Mouse (Mus musculus): ENCODE data around the gene Sap30l. TPM values are rescaled to one million over a fixed set of nuclear protein-coding genes. Genes with fewer than 3 reads are reported as not detected.

Gene Sap30l
- polyA plus RNA-seq (2016; fragmentation: Nextera tagmentation; extraction: Ambion mirVana) = 6.4 and 7.7 TPM in 2 replicates

DNA sequence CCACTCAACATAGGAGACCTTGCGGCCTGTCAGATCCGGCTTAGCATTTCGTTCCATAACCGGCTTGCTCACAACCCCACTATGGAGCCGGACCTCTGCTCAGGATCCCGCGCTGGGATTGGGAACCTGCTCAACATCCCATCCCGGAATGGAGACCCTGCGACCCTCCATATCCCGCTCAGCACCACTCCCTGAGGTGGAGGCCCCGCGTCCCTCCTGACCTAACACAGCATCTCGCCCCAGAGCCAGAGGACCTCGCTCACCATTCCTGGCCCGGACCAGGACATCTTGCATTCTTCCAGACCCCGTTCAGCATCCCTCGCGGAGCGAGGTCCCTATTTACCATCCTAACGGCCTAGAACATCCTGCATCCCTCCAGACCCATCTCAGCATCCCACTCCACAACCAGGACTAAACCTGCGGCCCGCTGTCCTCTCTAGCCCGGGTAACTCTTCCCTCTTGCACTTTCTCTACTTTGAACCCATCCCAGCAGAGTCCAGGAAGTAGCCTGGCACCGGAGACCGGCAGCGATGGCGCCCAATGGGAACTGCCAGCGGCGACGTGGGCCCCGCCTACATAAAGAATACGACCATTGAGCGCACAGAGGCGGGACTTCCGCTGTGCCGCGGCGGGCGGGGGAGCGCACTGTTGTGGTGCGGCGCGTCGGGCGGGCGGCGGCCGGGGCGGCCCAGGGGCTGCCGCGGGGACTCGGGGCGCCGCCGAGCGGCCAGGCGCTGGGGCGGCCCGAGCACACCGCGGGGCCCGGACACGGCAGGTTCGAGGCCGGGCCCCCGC, at the start of gene Sap30l:
Gene Sap30l, plus strand, starts transcription at position 667 of the 795 bp plus-strand sequence.
- peaks cover 3% of the 10 kb centered on the region for H3K36me3 ChIP-seq (replicated peaks)
- DNase-seq (ENCODE audit: extremely low spot score, low spot score) = peak; percentile 94
- no peaks in the 10 kb centered on the region for H3K9me3 ChIP-seq
- H3K4me3 ChIP-seq = peak within 1 kb of the TSS; percentile 95
- H3K27me3 ChIP-seq (ENCODE audit: poor library complexity, severe bottlenecking) = no peaks in the 10 kb centered on the region
- peak within 1 kb of the TSS; percentile 91 for H3K27ac ChIP-seq
- under 1% methylated on average over 46 of the region's 66 CpGs for WGBS
- H3K4me1 ChIP-seq = peaks cover 33% of the 10 kb centered on the region

DNA sequence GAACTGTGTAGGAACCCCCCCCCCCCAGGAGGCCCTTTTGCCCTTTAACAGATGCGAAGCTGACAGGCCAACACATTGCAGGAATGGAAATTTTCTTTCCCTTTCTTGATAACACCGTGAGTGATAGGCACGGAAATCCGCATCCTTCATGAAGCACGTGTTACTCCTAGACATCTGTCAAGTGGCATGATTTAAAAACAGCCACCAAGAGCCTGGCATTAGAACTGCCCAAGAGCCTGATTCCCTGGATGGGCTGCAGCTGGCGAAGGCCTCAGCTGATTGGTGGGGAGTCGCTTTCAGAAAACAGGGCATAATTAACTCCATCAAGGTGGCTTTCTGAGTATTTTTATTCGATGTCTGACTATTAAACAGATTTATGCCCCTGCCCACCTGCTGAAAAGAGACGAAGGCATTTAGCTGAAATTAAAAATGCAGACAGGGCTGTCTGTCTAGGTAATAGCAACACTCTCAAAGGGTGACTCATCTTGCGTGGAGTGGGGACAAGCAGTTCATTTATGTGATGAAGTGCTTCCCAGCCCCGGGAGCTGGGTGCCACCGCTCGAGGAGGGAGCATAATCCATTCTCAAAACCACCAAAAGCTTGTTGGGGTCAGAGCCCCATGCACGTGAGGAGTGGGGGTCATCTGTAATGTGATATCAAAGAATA, 47.8 kb upstream of the Sap30l start:
- no peaks in the 10 kb centered on the region; the same call in 1 of the 2 replicates for H3K27me3 ChIP-seq (ENCODE audit: poor library complexity, severe bottlenecking)
- H3K36me3 ChIP-seq (replicated peaks) = no peaks in the 10 kb centered on the region
- 89% methylated on average over 14 of the region's 14 CpGs for WGBS
- H3K4me1 ChIP-seq = peaks cover 32% of the 10 kb centered on the region
- no peak for DNase-seq (ENCODE audit: extremely low spot score, low spot score)
- H3K4me3 ChIP-seq = no peak overlapping the region
- H3K9me3 ChIP-seq = no peaks in the 10 kb centered on the region
- H3K27ac ChIP-seq = no peak overlapping the region

DNA sequence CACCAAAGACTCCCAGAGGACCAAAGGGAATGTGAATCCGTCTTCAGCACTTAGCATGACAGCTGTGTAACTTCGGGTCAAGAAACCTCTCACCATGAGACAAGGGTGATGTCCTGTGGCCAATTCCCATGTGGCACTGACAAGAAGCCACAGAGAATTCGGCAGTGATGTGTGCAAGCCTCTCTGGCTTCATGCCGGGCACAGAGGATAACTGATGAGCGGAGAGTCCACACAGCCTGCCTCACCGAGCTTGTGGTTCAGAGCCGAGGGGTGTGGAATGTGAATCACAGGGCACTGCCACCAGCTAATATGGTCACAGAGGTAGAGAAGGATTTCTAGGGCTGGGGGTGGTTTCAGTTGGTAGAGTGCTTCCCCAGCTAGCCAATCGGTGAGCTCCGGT, 42.8 kb upstream of the Sap30l start:
- no peak overlapping the region for H3K4me3 ChIP-seq
- H3K36me3 ChIP-seq (replicated peaks) = peaks cover 11% of the 10 kb centered on the region
- DNase-seq (ENCODE audit: extremely low spot score, low spot score) = no peak
- WGBS = 87% methylated on average over 9 of the region's 9 CpGs
- no peaks in the 10 kb centered on the region; the same call in 1 of the 2 replicates for H3K27me3 ChIP-seq (ENCODE audit: poor library complexity, severe bottlenecking)
- peaks cover 12% of the 10 kb centered on the region; the same call in 1 of the 2 replicates for H3K9me3 ChIP-seq
- H3K4me1 ChIP-seq = peaks cover 20% of the 10 kb centered on the region
- H3K27ac ChIP-seq = no peak overlapping the region

DNA sequence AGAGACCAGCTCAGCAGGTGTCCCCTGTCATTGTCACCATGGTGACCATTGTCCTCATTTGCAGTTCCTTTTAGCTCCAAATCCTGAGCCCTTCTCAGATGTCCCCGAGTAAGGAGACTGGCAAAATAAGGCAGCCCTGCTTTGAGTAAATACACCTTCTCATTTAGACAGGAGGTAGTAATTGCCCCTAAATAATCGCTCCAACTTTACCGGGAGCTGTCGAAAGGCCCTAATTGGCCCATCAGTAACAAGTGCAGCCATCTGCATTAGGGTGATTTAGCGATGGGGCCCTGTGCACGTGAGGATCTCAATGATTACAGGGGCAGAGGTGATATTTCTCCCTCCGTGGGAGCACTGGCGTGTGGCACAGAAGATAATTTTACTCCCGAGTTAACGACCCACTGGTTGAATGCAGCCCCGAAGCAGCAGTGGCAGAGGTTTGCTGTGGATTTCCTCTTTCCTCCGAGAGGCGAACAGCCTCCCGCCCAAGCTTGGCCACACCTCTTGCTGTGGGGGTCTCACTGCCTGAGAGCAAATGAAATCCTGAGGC, 40.9 kb upstream of the Sap30l start:
- DNase-seq (ENCODE audit: extremely low spot score, low spot score) = peak; percentile 38
- H3K27ac ChIP-seq = peak overlapping the region; percentile 44; the same call in 1 of the 2 replicates

DNA sequence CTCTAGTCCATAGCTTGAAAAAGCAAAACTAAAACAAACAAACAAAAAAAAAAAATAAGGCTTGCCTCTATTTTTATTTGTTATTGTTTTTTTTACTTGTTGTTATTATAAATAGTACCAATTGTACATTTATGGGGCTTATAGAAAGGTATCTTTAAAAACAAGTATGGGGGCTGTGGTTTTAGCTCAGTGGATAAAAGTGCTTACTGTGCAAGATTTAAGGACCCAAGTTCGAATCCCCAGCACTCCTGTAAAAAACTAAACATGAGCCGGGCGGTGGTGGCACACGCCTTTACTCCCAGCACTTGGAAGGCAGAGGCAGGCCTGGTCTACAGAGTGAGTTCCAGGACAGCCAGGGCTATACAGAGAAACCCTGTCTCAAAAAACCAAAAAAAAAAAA, 40.1 kb upstream of the Sap30l start:
- H3K9me3 ChIP-seq = peaks cover 12% of the 10 kb centered on the region; the same call in 1 of the 2 replicates
- WGBS = 94% methylated on average over 4 of the region's 4 CpGs
- peaks cover 27% of the 10 kb centered on the region for H3K4me1 ChIP-seq
- no peak overlapping the region for H3K27ac ChIP-seq
- H3K4me3 ChIP-seq = no peak overlapping the region
- peaks cover 20% of the 10 kb centered on the region for H3K27me3 ChIP-seq (ENCODE audit: poor library complexity, severe bottlenecking)
- no peak for DNase-seq (ENCODE audit: extremely low spot score, low spot score)
- peaks cover 18% of the 10 kb centered on the region for H3K36me3 ChIP-seq (replicated peaks)

More for the DNA sequence above, 40.9 kb upstream of the Sap30l start:
- peaks cover 12% of the 10 kb centered on the region; the same call in 1 of the 2 replicates for H3K9me3 ChIP-seq
- peaks cover 13% of the 10 kb centered on the region for H3K36me3 ChIP-seq (replicated peaks)
- 20% methylated on average over 14 of the region's 14 CpGs for WGBS
- peaks cover 12% of the 10 kb centered on the region for H3K27me3 ChIP-seq (ENCODE audit: poor library complexity, severe bottlenecking)
- H3K4me3 ChIP-seq = peak overlapping the region; percentile 31
- H3K4me1 ChIP-seq = peaks cover 22% of the 10 kb centered on the region

DNA sequence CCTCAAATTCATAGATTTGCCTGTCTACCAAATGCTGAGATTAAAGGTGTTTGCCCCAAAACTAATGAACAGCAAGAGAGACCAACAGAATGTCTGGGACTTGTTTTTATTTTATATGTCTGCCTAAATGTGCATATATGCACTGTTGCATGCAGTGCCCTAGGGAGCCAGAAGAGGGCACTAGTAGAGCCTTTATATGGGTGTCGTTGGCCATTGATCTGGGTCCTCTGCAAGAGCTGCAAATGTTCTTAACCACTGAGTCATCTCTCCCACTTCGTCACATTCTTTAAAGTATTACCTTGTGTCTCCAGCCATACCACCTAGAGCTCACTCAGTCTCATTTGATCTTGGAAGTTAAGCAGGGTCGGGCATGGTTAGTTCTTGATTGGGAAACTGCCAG, 37.3 kb upstream of the Sap30l start:
- WGBS = 84% methylated on average over 3 of the region's 3 CpGs
- peaks cover 12% of the 10 kb centered on the region; the same call in 1 of the 2 replicates for H3K9me3 ChIP-seq
- H3K27ac ChIP-seq = no peak overlapping the region
- H3K4me1 ChIP-seq = peaks cover 50% of the 10 kb centered on the region
- no peak for DNase-seq (ENCODE audit: extremely low spot score, low spot score)
- peaks cover 24% of the 10 kb centered on the region for H3K36me3 ChIP-seq (replicated peaks)
- H3K4me3 ChIP-seq = no peak overlapping the region
- peaks cover 48% of the 10 kb centered on the region for H3K27me3 ChIP-seq (ENCODE audit: poor library complexity, severe bottlenecking)

DNA sequence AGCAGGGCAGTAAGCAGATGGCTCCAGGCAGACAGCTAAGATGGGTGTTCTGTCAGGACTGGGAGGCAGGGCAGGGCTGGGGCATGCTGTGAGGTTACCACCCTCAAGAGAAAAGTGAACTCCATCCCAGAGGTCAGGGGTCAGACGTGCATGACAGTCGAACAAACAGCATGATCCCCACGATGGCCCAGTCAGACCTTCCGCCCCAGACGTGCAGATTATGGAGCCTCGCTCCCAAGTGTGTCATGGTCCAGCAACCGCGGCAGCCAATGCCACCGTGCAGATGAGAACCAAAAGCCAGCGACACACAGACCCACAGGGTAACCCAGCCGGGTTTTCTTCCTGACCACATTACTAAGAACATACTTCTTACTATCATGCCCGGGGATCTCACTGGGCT, 34.8 kb upstream of the Sap30l start:
- H3K36me3 ChIP-seq (replicated peaks) = peaks cover 34% of the 10 kb centered on the region
- no peak for DNase-seq (ENCODE audit: extremely low spot score, low spot score)
- H3K4me3 ChIP-seq = no peak overlapping the region
- WGBS = 63% methylated on average over 12 of the region's 12 CpGs
- peaks cover 34% of the 10 kb centered on the region for H3K4me1 ChIP-seq
- H3K27ac ChIP-seq = no peak overlapping the region
- H3K27me3 ChIP-seq (ENCODE audit: poor library complexity, severe bottlenecking) = peaks cover 73% of the 10 kb centered on the region
- peaks cover 12% of the 10 kb centered on the region; the same call in 1 of the 2 replicates for H3K9me3 ChIP-seq

DNA sequence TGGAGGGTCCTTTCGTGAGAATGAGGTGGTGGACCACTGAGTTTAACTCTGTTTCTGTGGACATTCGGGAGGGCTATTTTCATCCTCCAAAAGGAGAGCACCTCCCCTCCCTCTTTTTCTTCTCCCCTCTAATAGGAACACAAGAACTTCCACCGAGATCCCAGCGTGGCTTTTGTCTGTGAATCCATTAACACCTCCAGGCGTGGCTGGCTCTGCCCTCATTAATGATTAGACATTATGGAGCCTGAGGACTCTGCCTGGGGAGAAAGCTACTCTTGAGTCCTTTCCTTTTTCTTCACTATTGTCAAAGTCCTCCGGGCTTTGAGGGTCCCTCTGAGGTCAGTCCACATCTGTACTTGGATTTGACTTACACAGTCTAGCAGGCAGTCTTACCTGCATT, 34.3 kb upstream of the Sap30l start:
- WGBS = 45% methylated on average over 6 of the region's 6 CpGs
- no peak for DNase-seq (ENCODE audit: extremely low spot score, low spot score)
- Histone ChIP-seq H3K36me3 (replicated peaks) (peaks cover 38% of the 10 kb centered on the region), H3K4me1 (peaks cover 34% of the 10 kb centered on the region), H3K9me3 (peaks cover 11% of the 10 kb centered on the region; the same call in 1 of the 2 replicates), H3K27ac (no peak overlapping the region; the same call in 1 of the 2 replicates), H3K4me3 (no peak overlapping the region), H3K27me3 (ENCODE audit: poor library complexity, severe bottlenecking) (peaks cover 78% of the 10 kb centered on the region)

DNA sequence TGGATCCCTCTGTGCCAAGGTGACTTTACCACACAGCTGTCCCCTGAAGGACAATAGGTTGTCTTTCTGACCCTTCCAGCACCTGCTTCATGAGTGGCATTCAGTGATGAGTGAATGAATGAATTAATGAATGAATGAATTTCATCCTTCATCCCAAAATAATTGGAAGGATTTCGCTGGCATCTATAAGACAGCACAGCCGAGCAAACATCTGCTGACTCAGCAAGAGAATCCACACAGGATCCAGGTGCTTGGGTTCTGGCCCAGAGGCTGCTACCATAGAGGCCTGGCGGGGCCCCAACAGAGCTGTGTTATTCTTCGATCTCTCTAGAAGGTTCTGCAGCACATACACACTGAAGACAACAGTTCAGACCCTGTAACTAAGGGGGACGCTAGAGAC, 30.7 kb upstream of the Sap30l start:
- WGBS = 92% methylated on average over 5 of the region's 5 CpGs
- no peak for DNase-seq (ENCODE audit: extremely low spot score, low spot score)
- Histone ChIP-seq H3K36me3 (replicated peaks) (peaks cover 28% of the 10 kb centered on the region; the same call in 1 of the 2 replicates), H3K4me1 (peaks cover 60% of the 10 kb centered on the region), H3K4me3 (no peak overlapping the region), H3K27ac (no peak overlapping the region), H3K9me3 (no peaks in the 10 kb centered on the region), H3K27me3 (ENCODE audit: poor library complexity, severe bottlenecking) (peaks cover 98% of the 10 kb centered on the region)

DNA sequence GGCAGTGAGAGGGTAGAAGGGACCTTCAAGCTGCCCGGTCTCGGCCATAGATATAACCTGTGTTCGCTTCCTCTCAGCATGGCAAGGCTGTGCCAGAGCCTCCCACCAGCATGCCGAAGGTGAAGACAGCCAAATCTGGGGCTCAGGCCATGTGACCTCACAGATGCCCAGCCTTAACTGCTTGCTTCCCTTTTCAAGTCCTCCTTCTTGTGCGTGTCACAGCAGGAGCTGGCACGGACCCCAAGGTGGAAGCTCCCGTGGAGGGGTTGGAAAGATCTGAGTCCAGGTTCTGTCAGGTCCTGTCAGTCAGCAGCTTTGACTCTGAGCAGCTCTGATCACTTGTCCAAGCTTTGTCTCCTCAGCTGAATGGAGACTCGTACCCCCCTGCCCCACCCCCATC, 29.8 kb upstream of the Sap30l start:
- H3K27me3 ChIP-seq (ENCODE audit: poor library complexity, severe bottlenecking) = peaks cover 98% of the 10 kb centered on the region
- 92% methylated on average over 8 of the region's 8 CpGs for WGBS
- 0 out of 2 replicates have a peak, but pooled peaks cover 26% of the 10 kb centered on the region for H3K36me3 ChIP-seq (replicated peaks)
- peaks cover 52% of the 10 kb centered on the region for H3K4me1 ChIP-seq
- H3K9me3 ChIP-seq = no peaks in the 10 kb centered on the region
- no peak for DNase-seq (ENCODE audit: extremely low spot score, low spot score)
- no peak overlapping the region for H3K4me3 ChIP-seq
- no peak overlapping the region for H3K27ac ChIP-seq

DNA sequence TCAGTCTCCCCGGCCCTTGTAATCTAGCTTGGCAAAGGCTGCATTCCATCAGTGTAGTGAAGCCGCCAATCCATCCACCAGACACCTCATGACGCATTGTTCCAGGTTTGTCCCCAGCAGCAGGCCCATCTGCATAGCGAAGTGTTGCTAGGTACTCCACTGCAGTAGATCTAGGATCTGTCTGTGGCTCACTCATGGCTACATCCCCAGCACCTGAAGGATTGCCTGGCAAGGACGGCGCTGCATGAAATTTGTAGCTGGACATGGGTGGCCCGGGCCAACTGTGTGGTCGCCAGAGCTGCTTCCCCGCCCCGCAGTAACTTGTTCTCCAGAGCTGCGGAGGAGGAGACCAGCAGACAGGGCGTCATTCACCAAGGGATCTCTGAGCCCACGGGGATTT, 28.0 kb upstream of the Sap30l start:
- Histone ChIP-seq H3K4me1 (peaks cover 46% of the 10 kb centered on the region), H3K9me3 (no peaks in the 10 kb centered on the region), H3K27ac (peak overlapping the region; percentile 57), H3K27me3 (ENCODE audit: poor library complexity, severe bottlenecking) (peaks cover 98% of the 10 kb centered on the region), H3K4me3 (peak overlapping the region; percentile 16; the same call in 1 of the 2 replicates), H3K36me3 (replicated peaks) (0 out of 2 replicates have a peak, but pooled peaks cover 21% of the 10 kb centered on the region)
- peak; percentile 59 for DNase-seq (ENCODE audit: extremely low spot score, low spot score)
- WGBS = 9% methylated on average over 13 of the region's 13 CpGs

DNA sequence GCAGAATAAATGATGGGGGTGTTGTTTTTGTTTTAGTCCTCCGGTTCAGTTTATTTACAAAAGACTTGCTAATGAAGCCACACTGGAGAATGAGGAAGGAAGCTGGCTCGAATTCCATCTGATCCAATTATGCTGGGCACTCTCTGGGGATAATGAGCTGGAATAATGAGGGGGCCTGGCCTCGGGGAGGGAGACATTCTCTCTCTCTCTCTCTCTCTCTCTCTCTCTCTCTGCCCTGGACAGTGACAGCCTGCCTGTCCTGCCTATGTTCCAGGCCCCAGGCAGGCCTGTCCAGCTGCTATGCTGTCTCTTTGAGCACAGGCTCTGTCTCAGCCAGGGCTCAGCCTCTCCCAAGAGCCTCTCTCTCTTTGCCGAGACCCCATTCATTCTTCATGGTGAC, 27.5 kb upstream of the Sap30l start:
- Histone ChIP-seq H3K27me3 (ENCODE audit: poor library complexity, severe bottlenecking) (peaks cover 98% of the 10 kb centered on the region), H3K9me3 (no peaks in the 10 kb centered on the region), H3K36me3 (replicated peaks) (0 out of 2 replicates have a peak, but pooled peaks cover 19% of the 10 kb centered on the region), H3K4me1 (peaks cover 47% of the 10 kb centered on the region), H3K4me3 (peak overlapping the region; percentile 16; the same call in 1 of the 2 replicates), H3K27ac (peak overlapping the region; percentile 57)
- WGBS = 4% methylated on average over 4 of the region's 4 CpGs
- peak; percentile 56 for DNase-seq (ENCODE audit: extremely low spot score, low spot score)

All from forebrain, embryonic 10.5 days (tissue).